Mouse (Mus musculus): Measurements from ENCODE around the gene Ide. TPM values are rescaled to one million over a fixed set of nuclear protein-coding genes. Genes with fewer than 3 reads are reported as not detected.
A peak's percentile ranks its signal among the peaks of the same experiment; 100 is the strongest.

The Ide gene
- polyA plus RNA-seq, 1 experiment from 2014 or later, result 49.9 TPM

- no peak overlapping the region for H3K27ac ChIP-seq
- H3K36me3 ChIP-seq, result no peaks in the 10 kb centered on the region
- H3K27me3 ChIP-seq (ENCODE audit: insufficient read depth, poor library complexity, severe bottlenecking), result no peaks in the 10 kb centered on the region
- no peaks in the 10 kb centered on the region for H3K9me3 ChIP-seq
- H3K4me1 ChIP-seq, result no peaks in the 10 kb centered on the region
- DNase-seq (ENCODE audit: low spot score), result no peak
- 47% methylated on average over 5 of the region's 5 CpGs for WGBS
- no peak overlapping the region for H3K4me3 ChIP-seq
These were observed 22.4 kb upstream of the Ide start for GRCm38 (mm10) chr19:37360044-37360443.

DNA sequence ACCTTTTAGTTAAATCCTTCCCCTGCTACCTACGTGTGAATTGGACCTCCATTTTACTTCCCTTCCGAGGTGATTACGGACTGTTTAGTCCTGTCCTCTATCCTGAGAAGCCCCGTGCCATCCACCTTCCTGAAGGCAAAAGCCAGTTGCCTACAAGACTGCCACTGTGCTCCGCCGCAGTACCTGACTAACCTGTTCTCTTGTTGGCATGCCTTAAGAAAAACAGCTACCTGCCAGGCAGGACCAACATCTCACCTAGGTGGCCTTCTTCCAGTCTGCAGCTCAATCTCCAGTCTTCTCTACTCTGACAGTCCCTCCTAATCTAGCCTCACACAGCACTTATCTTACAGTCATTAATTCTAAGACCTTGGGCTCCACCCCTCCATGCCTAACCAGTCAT is 15.7 kb upstream of the Ide start:
- no peaks in the 10 kb centered on the region for H3K9me3 ChIP-seq
- no peaks in the 10 kb centered on the region for H3K27me3 ChIP-seq (ENCODE audit: insufficient read depth, poor library complexity, severe bottlenecking)
- H3K4me1 ChIP-seq, result peaks cover 7% of the 10 kb centered on the region
- no peak overlapping the region for H3K4me3 ChIP-seq
- H3K36me3 ChIP-seq, result peaks cover 15% of the 10 kb centered on the region
- no peak for DNase-seq (ENCODE audit: low spot score)
- WGBS, result 92% methylated on average over 6 of the region's 6 CpGs
- H3K27ac ChIP-seq, result no peak overlapping the region

DNA sequence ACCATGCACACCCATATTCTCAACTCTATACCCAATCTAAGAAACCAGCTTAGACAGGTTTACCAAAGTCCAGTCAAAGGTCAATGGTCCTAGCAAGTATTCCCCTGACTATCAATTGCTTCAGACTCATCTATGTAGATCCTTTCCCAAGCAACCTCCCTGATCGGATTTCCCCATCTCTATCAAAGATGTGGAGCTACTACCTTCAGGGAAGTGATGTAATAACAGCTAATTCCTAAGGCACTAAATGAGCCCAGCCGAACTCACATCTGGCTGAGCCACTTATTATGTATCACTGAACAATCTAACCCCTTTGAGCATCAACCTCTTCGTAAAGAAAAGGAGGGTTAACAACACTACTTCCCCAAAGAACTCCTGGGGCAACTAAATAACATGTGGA is 15.1 kb upstream of the Ide start:
- DNase-seq (ENCODE audit: low spot score), result no peak
- Histone ChIP-seq H3K4me3 (no peak overlapping the region), H3K4me1 (peaks cover 9% of the 10 kb centered on the region), H3K36me3 (peaks cover 15% of the 10 kb centered on the region), H3K9me3 (no peaks in the 10 kb centered on the region), H3K27ac (no peak overlapping the region), H3K27me3 (ENCODE audit: insufficient read depth, poor library complexity, severe bottlenecking) (no peaks in the 10 kb centered on the region)
- WGBS, result 91% methylated on average over 3 of the region's 3 CpGs

GRCm38 (mm10) chr19:37348952-37349351 is 11.3 kb upstream of the Ide start:
- H3K9me3 ChIP-seq, result no peaks in the 10 kb centered on the region
- no peaks in the 10 kb centered on the region for H3K27me3 ChIP-seq (ENCODE audit: insufficient read depth, poor library complexity, severe bottlenecking)
- peaks cover 15% of the 10 kb centered on the region for H3K36me3 ChIP-seq
- no peak overlapping the region for H3K4me3 ChIP-seq
- peaks cover 29% of the 10 kb centered on the region for H3K4me1 ChIP-seq
- no peak overlapping the region for H3K27ac ChIP-seq
- no peak for DNase-seq (ENCODE audit: low spot score)

DNA sequence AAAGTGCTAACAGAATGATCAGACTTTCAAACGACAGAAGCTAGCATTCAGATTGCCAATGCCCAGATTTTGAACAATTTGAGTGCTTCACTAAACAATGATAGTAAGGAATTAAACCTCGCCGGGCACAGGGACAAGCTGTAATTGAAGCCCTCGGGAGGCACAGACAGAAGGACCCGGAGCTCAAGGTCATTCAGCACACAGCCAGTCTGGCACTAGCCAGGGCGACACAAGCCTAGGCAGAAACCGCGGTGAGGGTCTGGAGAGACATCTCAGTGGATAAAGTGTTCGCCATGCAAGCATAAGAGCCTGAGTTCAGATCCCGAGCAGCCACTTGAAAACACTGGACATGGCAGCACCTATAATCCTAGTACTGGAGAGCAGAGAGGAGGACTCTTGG is 10.7 kb upstream of the Ide start:
- H3K27me3 ChIP-seq (ENCODE audit: insufficient read depth, poor library complexity, severe bottlenecking), result no peaks in the 10 kb centered on the region
- H3K9me3 ChIP-seq, result no peaks in the 10 kb centered on the region
- WGBS, result 72% methylated on average over 10 of the region's 10 CpGs
- H3K27ac ChIP-seq, result peak overlapping the region; percentile 59; the same call in 1 of the 2 replicates
- H3K4me1 ChIP-seq, result peaks cover 29% of the 10 kb centered on the region
- H3K4me3 ChIP-seq, result no peak overlapping the region
- peaks cover 15% of the 10 kb centered on the region for H3K36me3 ChIP-seq
- no peak for DNase-seq (ENCODE audit: low spot score)

DNA sequence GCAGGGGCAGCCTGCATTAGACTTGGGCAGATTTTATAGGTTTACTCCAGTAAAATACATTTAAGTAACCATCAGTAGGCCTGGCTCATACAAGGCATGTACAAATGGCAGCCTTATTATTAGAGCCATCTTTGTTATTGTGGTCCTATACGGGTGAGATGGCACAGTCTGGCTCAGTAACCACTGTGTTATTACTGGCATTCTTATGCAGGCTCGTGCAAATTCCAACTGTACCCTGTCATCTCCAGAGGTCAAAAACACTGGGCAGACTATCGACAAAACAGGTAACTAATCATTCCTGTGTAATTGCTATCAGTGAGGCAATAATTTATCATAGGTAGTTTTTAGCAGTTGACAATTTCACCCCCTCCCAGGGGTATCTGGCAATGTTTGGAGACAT is 8.6 kb upstream of the Ide start:
- Histone ChIP-seq H3K27ac (no peak overlapping the region), H3K4me3 (no peak overlapping the region), H3K9me3 (no peaks in the 10 kb centered on the region), H3K36me3 (peaks cover 6% of the 10 kb centered on the region), H3K4me1 (peaks cover 30% of the 10 kb centered on the region), H3K27me3 (ENCODE audit: insufficient read depth, poor library complexity, severe bottlenecking) (no peaks in the 10 kb centered on the region)
- 62% methylated on average over 3 of the region's 3 CpGs for WGBS
- no peak for DNase-seq (ENCODE audit: low spot score)

- no peaks in the 10 kb centered on the region for H3K27me3 ChIP-seq (ENCODE audit: insufficient read depth, poor library complexity, severe bottlenecking)
- H3K4me1 ChIP-seq, result peaks cover 36% of the 10 kb centered on the region
- H3K9me3 ChIP-seq, result no peaks in the 10 kb centered on the region
- no peaks in the 10 kb centered on the region for H3K36me3 ChIP-seq
- H3K27ac ChIP-seq, result no peak overlapping the region
- DNase-seq (ENCODE audit: low spot score), result no peak
- H3K4me3 ChIP-seq, result no peak overlapping the region
- 88% methylated on average over 5 of the region's 5 CpGs for WGBS
These were observed 6.2 kb upstream of the Ide start for GRCm38 (mm10) chr19:37343899-37344298.

DNA sequence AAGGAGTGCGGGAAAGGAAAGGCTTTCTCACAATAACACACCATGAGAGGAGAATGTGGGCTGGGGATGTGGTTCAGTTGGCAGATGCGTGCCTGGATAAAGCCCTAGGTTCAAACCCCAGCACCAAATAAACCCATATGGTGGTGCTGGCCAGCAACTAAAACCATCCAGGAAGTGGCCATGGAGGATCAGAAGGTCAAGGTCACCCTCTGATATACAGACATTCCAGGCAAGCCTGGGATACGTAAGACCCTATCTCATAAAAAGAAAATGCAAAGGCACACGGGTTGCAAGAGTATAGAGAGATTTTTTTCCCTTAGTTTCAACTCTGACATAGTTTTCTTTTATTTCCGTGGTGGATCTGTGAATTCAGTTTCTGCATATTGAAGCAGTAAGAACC is 3.3 kb upstream of the Ide start:
- WGBS, result 63% methylated on average over 5 of the region's 5 CpGs
- peak overlapping the region; percentile 47; the same call in 1 of the 2 replicates for H3K27ac ChIP-seq
- no peak overlapping the region for H3K4me3 ChIP-seq
- H3K9me3 ChIP-seq, result no peaks in the 10 kb centered on the region
- no peaks in the 10 kb centered on the region for H3K36me3 ChIP-seq
- no peak for DNase-seq (ENCODE audit: low spot score)
- no peaks in the 10 kb centered on the region for H3K27me3 ChIP-seq (ENCODE audit: insufficient read depth, poor library complexity, severe bottlenecking)
- H3K4me1 ChIP-seq, result peaks cover 19% of the 10 kb centered on the region

DNA sequence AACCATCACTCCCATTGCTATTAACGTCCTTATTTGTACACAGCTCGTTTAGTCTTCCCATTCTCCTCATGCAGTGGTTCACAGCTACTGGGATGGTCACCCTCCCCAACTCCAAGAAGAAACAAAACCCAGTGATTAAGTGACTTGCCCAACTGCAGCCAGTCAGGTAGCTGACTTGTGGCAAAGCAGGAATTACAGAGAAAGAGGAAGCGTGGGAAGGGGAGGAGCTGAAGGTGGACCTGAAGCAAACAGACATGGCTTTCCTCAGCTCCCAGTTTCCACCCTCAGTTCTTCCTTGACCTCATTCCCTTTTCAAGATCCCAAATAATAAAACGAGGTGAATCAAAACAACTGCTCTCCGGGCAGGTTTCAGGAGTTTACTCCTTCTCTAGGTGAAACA is 2.8 kb upstream of the Ide start:
- H3K9me3 ChIP-seq, result no peaks in the 10 kb centered on the region
- no peaks in the 10 kb centered on the region for H3K36me3 ChIP-seq
- H3K4me1 ChIP-seq, result peaks cover 16% of the 10 kb centered on the region
- H3K4me3 ChIP-seq, result no peak overlapping the region
- no peak for DNase-seq (ENCODE audit: low spot score)
- 77% methylated on average over 5 of the region's 5 CpGs for WGBS
- no peaks in the 10 kb centered on the region for H3K27me3 ChIP-seq (ENCODE audit: insufficient read depth, poor library complexity, severe bottlenecking)
- H3K27ac ChIP-seq, result peak overlapping the region; percentile 47; the same call in 1 of the 2 replicates

- H3K4me3 ChIP-seq, result no peak overlapping the region
- H3K4me1 ChIP-seq, result peaks cover 7% of the 10 kb centered on the region; the same call in 1 of the 2 replicates
- WGBS, result 62% methylated on average over 1 of the region's 1 CpGs
- no peaks in the 10 kb centered on the region for H3K27me3 ChIP-seq (ENCODE audit: insufficient read depth, poor library complexity, severe bottlenecking)
- DNase-seq (ENCODE audit: low spot score), result no peak
- H3K27ac ChIP-seq, result no peak overlapping the region
- H3K36me3 ChIP-seq, result 0 out of 2 replicates have a peak, but pooled peaks cover under 1% of the 10 kb centered on the region
- no peaks in the 10 kb centered on the region for H3K9me3 ChIP-seq
These were observed 2.3 kb downstream of the Ide start for GRCm38 (mm10) chr19:37335392-37335791.

- peaks cover 18% of the 10 kb centered on the region for H3K36me3 ChIP-seq
- no peaks in the 10 kb centered on the region for H3K9me3 ChIP-seq
- no peaks in the 10 kb centered on the region for H3K27me3 ChIP-seq (ENCODE audit: insufficient read depth, poor library complexity, severe bottlenecking)
- no peak overlapping the region for H3K27ac ChIP-seq
- peaks cover 7% of the 10 kb centered on the region; the same call in 1 of the 2 replicates for H3K4me1 ChIP-seq
- no peak for DNase-seq (ENCODE audit: low spot score)
- 86% methylated on average over 5 of the region's 5 CpGs for WGBS
- H3K4me3 ChIP-seq, result no peak overlapping the region
These were observed 4.3 kb downstream of the Ide start for GRCm38 (mm10) chr19:37333357-37333756.

GRCm38 (mm10) chr19:37332726-37333125 is 4.9 kb downstream of the Ide start:
- H3K9me3 ChIP-seq, result no peaks in the 10 kb centered on the region
- 88% methylated on average over 4 of the region's 4 CpGs for whole genome bisulfite sequencing
- H3K4me3 ChIP-seq, result no peak overlapping the region
- H3K27ac ChIP-seq, result no peak overlapping the region
- no peaks in the 10 kb centered on the region for H3K27me3 ChIP-seq (ENCODE audit: insufficient read depth, poor library complexity, severe bottlenecking)
- peaks cover 7% of the 10 kb centered on the region; the same call in 1 of the 2 replicates for H3K4me1 ChIP-seq
- H3K36me3 ChIP-seq, result peaks cover 25% of the 10 kb centered on the region
- DNase-seq (ENCODE audit: low spot score), result no peak

GRCm38 (mm10) chr19:37327216-37327615 is 10.4 kb downstream of the Ide start:
- H3K36me3 ChIP-seq, result peaks cover 45% of the 10 kb centered on the region
- no peaks in the 10 kb centered on the region for H3K27me3 ChIP-seq (ENCODE audit: insufficient read depth, poor library complexity, severe bottlenecking)
- no peak overlapping the region for H3K27ac ChIP-seq
- H3K4me3 ChIP-seq, result no peak overlapping the region
- H3K9me3 ChIP-seq, result no peaks in the 10 kb centered on the region
- no peak for DNase-seq (ENCODE audit: low spot score)
- no peaks in the 10 kb centered on the region for H3K4me1 ChIP-seq
- 88% methylated on average over 5 of the region's 5 CpGs for WGBS

- Histone ChIP-seq H3K9me3 (no peaks in the 10 kb centered on the region), H3K36me3 (peaks cover 29% of the 10 kb centered on the region), H3K4me1 (no peaks in the 10 kb centered on the region), H3K27me3 (ENCODE audit: insufficient read depth, poor library complexity, severe bottlenecking) (no peaks in the 10 kb centered on the region), H3K27ac (no peak overlapping the region), H3K4me3 (no peak overlapping the region)
- DNase-seq (ENCODE audit: low spot score), result no peak
- 68% methylated on average over 3 of the region's 3 CpGs for WGBS
These were observed 14.1 kb downstream of the Ide start for GRCm38 (mm10) chr19:37323566-37323965.
